ENCODE assay signal across 21 mouse cellular contexts in genomic region chr2:17824176-17824575, GRCm38 (mm10).
A peak's percentile ranks its signal among the peaks of the same experiment; 100 is the strongest.
DNase-seq lines count a peak whose midpoint lies in the region; ATAC-seq and TF ChIP-seq lines count a peak whose summit lies in the region.
"Had no signal": no experiment of that assay in that cellular context is flagged by ENCODE, and none has a peak within 500 bp of the region (broad histone marks: within the 10 kb centered on the region; RNA-seq: fewer than 3 reads in every experiment).

No protein-coding gene starts in this region.

- H3K4me1 ChIP-seq in lung, embryonic 15.5 days, result no peaks in the 10 kb centered on the region
- no peaks in the 10 kb centered on the region for H3K4me1 ChIP-seq in lung, postnatal 0 days (ENCODE audit: insufficient read depth, low read depth, low read length)
- H3K4me1 ChIP-seq: embryonic facial prominence, embryonic 13.5 days; embryonic facial prominence, embryonic 15.5 days; forebrain, embryonic 13.5 days; forebrain, embryonic 15.5 days had no signal

- no peaks in the 10 kb centered on the region for H3K9me3 ChIP-seq in lung, embryonic 15.5 days
- H3K9me3 ChIP-seq in lung, postnatal 0 days (ENCODE audit: low read length), result no peaks in the 10 kb centered on the region
- H3K9me3 ChIP-seq: embryonic facial prominence, embryonic 13.5 days; embryonic facial prominence, embryonic 15.5 days; forebrain, embryonic 13.5 days; forebrain, embryonic 15.5 days had no signal

- ATAC-seq in lung, embryonic 15.5 days (ENCODE audit: borderline replicate concordance, extremely low read depth, low FRiP score, low TSS enrichment), result peak; percentile 39; the same call in 1 of the 2 replicates
- ATAC-seq in lung, postnatal 0 days, result peak; percentile 41; the same call in 1 of the 2 replicates
- ATAC-seq: forebrain, embryonic 13.5 days; forebrain, embryonic 15.5 days had no signal

- H3K4me2 ChIP-seq in lung, embryonic 15.5 days, result no peak overlapping the region
- H3K4me2 ChIP-seq in lung, postnatal 0 days (replicated peaks; ENCODE audit: low read depth, low read length), result no peak overlapping the region
- H3K4me2 ChIP-seq: embryonic facial prominence, embryonic 13.5 days; embryonic facial prominence, embryonic 15.5 days; forebrain, embryonic 13.5 days; forebrain, embryonic 15.5 days had no signal

- no peak overlapping the region for H3K27ac ChIP-seq in lung, embryonic 15.5 days
- H3K27ac ChIP-seq in lung, postnatal 0 days (ENCODE audit: low read length), result no peak overlapping the region
- H3K27ac ChIP-seq: embryonic facial prominence, embryonic 13.5 days; embryonic facial prominence, embryonic 15.5 days; forebrain, embryonic 13.5 days; forebrain, embryonic 15.5 days had no signal

- no peak overlapping the region for H3K4me3 ChIP-seq in lung, embryonic 15.5 days
- H3K4me3 ChIP-seq in lung, postnatal 0 days (ENCODE audit: low read depth, low read length), result no peak overlapping the region
- H3K4me3 ChIP-seq: embryonic facial prominence, embryonic 13.5 days; embryonic facial prominence, embryonic 15.5 days; erythroblast, embryonic 14.5 days; forebrain, embryonic 13.5 days; forebrain, embryonic 15.5 days had no signal

- H3K36me3 ChIP-seq in lung, embryonic 15.5 days, result no peaks in the 10 kb centered on the region
- no peaks in the 10 kb centered on the region for H3K36me3 ChIP-seq in lung, postnatal 0 days (ENCODE audit: insufficient read depth, low read length)
- H3K36me3 ChIP-seq: embryonic facial prominence, embryonic 13.5 days; embryonic facial prominence, embryonic 15.5 days; forebrain, embryonic 15.5 days had no signal

- intact Hi-C loops in heart, postnatal 25 days (cut with DNase I), result no loop called here

- no peak overlapping the region for H3K9ac ChIP-seq in lung, embryonic 15.5 days
- H3K9ac ChIP-seq in lung, postnatal 0 days (replicated peaks; ENCODE audit: low read depth), result no peak overlapping the region
- H3K9ac ChIP-seq: embryonic facial prominence, embryonic 13.5 days; embryonic facial prominence, embryonic 15.5 days; forebrain, embryonic 13.5 days; forebrain, embryonic 15.5 days had no signal

- no peaks in the 10 kb centered on the region for H3K27me3 ChIP-seq in lung, embryonic 15.5 days
- H3K27me3 ChIP-seq in lung, postnatal 0 days (replicated peaks; ENCODE audit: insufficient read depth, low read length), result no peaks in the 10 kb centered on the region
- H3K27me3 ChIP-seq: embryonic facial prominence, embryonic 13.5 days; embryonic facial prominence, embryonic 15.5 days; forebrain, embryonic 13.5 days; forebrain, embryonic 15.5 days had no signal

- no peak for TF ChIP-seq CTCF in lung, postnatal 0 days (IDR thresholded peaks at IDR 0.05)

- WGBS in lung, embryonic 15.5 days, result 59% methylated on average over 5 of the region's 5 CpGs
- 50% methylated on average over 5 of the region's 5 CpGs for WGBS in lung, postnatal 0 days

- peak; percentile 19 for DNase-seq in heart, adult 11 months
- no peak for DNase-seq in heart, postnatal 25 days (ENCODE audit: low spot score)
- DNase-seq in lung, postnatal 25 days (ENCODE audit: low spot score), result no peak
- DNase-seq in lung, postnatal 0 days (ENCODE audit: low spot score), result peak; percentile 21
- DNase-seq in lung, postnatal 4 days, result no peak
- DNase-seq: adrenal gland, adult 2 months; adrenal gland, postnatal 10 days; adrenal gland, postnatal 25 days; cerebellum, adult 11 months; cerebellum, adult 18-20 months; cerebellum, adult 8-10 months; cerebellum, adult 9-11 months; cerebellum, postnatal 14 days; cerebellum, postnatal 36 days; embryo, embryonic 11 days had no signal

- TF ChIP-seq EP300 in lung, postnatal 0 days (IDR thresholded peaks at IDR 0.05), result no peak

Comparison
In these comparisons a context has a peak if more than half of its experiments do, and no peak if none do; other contexts are left out.
1. DNase-seq: peak in heart, adult 11 months (single experiment) and lung, postnatal 0 days (single experiment); none in heart, postnatal 25 days (single experiment), lung, postnatal 25 days (single experiment) and lung, postnatal 4 days (0 of 2).